Mouse (Mus musculus): ENCODE measurements around the gene Kcnip3. TPM values are rescaled to one million over a fixed set of nuclear protein-coding genes. Genes with fewer than 3 reads are reported as not detected.

Kcnip3 gene
- total RNA-seq, 2 experiments from 2014 or later, result 1.3 TPM

Other genes with a start within 250 kb of the Kcnip3 start
- gene Dusp2, start 185.9 kb downstream of the Kcnip3 start, total RNA-seq (2021), result 1 to 10 TPM; 3.3 to 3.7 TPM
- gene Astl, start 183.5 kb downstream of the Kcnip3 start, total RNA-seq (2021), result not detected
- under 1 TPM; 0.32 to 0.33 TPM for gene Adra2b, start 158.9 kb downstream of the Kcnip3 start, total RNA-seq (2021)
- under 1 TPM in 1 of 2 experiments, not detected in 1; 0.10 TPM for gene Gpat2, start 96.9 kb downstream of the Kcnip3 start, total RNA-seq (2021)
- 10 to 100 TPM; 20.4 to 21.0 TPM for gene Fahd2a, start 77.5 kb downstream of the Kcnip3 start, total RNA-seq (2021)
- gene Prom2, start 19.4 kb upstream of the Kcnip3 start, total RNA-seq (2021), result under 1 TPM in 1 of 2 experiments, not detected in 1; 0.07 TPM
- gene Zfp661, start 65.0 kb upstream of the Kcnip3 start, total RNA-seq (2021), result 1 to 10 TPM; 1.0 to 1.1 TPM
- 100 to 1,000 TPM; 128 to 134 TPM for gene Mrps5, start 65.1 kb upstream of the Kcnip3 start, total RNA-seq (2021)
- 1 to 10 TPM; 1.2 to 2.7 TPM for gene Mal, start 134.6 kb upstream of the Kcnip3 start, total RNA-seq (2021)
- 10 to 100 TPM; 15.5 to 17.0 TPM for gene Mall, start 207.8 kb upstream of the Kcnip3 start, total RNA-seq (2021)

Data from heart, postnatal 4 days (tissue).